Mouse (Mus musculus) cerebellum, adult 2 months (tissue): ENCODE data around the gene Snf8.

Experiments used
- CTCF ChIP-seq: fragments of 200-500 bp; IDR thresholded peaks from 2 replicates; pipeline ENCODE4 v1.5.1; 2011; ENCODE audit warnings: low read depth, mild to moderate bottlenecking, control low read depth, low read length, moderate library complexity, borderline replicate concordance; ENCODE audit not compliant: insufficient read depth
- POLR2A ChIP-seq: fragments of 200-500 bp; IDR thresholded peaks from 2 replicates; pipeline ENCODE4 v1.6.1; 2011; ENCODE audit warnings: low read length, control low read depth, borderline replicate concordance; ENCODE audit not compliant: insufficient read depth

DNA sequence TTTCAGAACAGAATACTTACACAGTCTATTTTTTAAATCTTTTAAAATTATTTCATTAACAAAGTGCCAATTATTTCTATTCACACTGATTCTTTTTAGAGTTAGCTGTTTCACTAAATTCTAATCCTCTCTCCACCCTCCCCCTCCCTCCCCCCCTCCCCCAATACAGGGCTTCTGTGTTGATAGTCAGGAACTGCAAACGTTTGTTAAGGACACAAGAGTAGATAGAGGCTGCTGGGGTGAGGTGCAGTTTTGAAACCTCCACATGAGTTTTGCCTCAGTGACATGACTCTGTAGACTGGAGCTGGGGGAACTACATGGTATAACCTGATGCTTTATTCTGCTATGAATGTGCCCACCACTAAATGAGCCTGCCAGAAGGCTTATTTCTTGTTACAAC is 25.9 kb upstream of the Snf8 start:
- TF ChIP-seq POLR2A (no peak), CTCF (no peak)
